Mouse (Mus musculus) leukemia stem cell, adult 10-12 weeks (primary cell): ENCODE results near the gene Ndufb7. TPM values are rescaled to one million over a fixed set of nuclear protein-coding genes. Genes with fewer than 3 reads are reported as not detected.

Source experiments
- polyA plus RNA-seq: library from polyadenylated mRNA; stranded (reverse); fragments of >175 nt; gene quantifications from 2 replicates; pipeline ENCODE4 v1.2.3, GENCODE M21; 2012; ENCODE audit warnings: low replicate concordance

The Ndufb7 gene
- 70.9 and 152 TPM in 2 replicates for polyA plus RNA-seq

GRCm38 (mm10) chr8:83566469-83567395 is at the start of gene Ndufb7:
TSS of gene Ndufb7 (plus strand) at chr8:83566671.

DNA sequence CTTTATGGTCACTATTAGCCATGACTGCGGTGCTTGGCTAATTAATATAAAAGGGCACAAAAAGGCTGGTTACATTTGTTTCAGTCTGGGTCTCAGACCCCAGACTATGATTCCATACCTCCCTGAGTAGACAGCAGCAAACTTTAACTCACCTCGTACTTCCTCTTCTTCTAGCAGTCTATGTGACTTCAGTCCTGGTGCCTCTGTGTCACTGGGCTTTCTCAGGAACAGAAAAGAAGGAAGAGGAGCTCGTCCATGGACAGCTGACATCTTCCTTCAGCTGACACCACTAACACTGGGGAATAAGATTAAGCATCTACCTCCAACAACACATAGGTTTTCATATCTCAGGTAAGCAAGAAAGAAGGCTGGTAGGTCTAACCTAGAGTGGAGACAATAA is 30.7 kb upstream of the Ndufb7 start, which contains the start of gene Olfr370:
Gene Olfr370 (plus strand): TSS at position 45 of the 400 bp plus-strand sequence.

GRCm38 (mm10) chr8:83607661-83608397 is 41.4 kb downstream of the Ndufb7 start, which contains the start of the genes Tecr and Dnajb1:
TSS of gene Tecr (minus strand) at chr8:83607971.
TSS of gene Dnajb1 (plus strand) at chr8:83608193.

Other genes starting within 250 kb of the Ndufb7 start
- gene Elmod2, start 234.2 kb upstream of the Ndufb7 start, polyA plus RNA-seq = 0.05 and 0.20 TPM in 2 replicates
- not detected in 2 replicates for gene Mgat4d, start 218.2 kb upstream of the Ndufb7 start, polyA plus RNA-seq
- gene Clgn, start 176.8 kb upstream of the Ndufb7 start, polyA plus RNA-seq = not detected in 2 replicates
- gene Scoc, start 108.3 kb upstream of the Ndufb7 start, polyA plus RNA-seq = 1.8 and 2.7 TPM in 2 replicates
- gene Olfr370, start 30.9 kb upstream of the Ndufb7 start, polyA plus RNA-seq = not detected in 2 replicates
- 122 and 449 TPM in 2 replicates for gene Tecr, start 41.3 kb downstream of the Ndufb7 start, polyA plus RNA-seq
- 63.7 and 72.2 TPM in 2 replicates for gene Dnajb1, start 41.5 kb downstream of the Ndufb7 start, polyA plus RNA-seq
- gene Gipc1, start 86.0 kb downstream of the Ndufb7 start, polyA plus RNA-seq = 61.0 and 66.6 TPM in 2 replicates
- 0.41 TPM in 1 of 2 replicates, not detected in the other for gene Ptger1, start 100.0 kb downstream of the Ndufb7 start, polyA plus RNA-seq
- 94.5 and 107 TPM in 2 replicates for gene Pkn1, start 132.5 kb downstream of the Ndufb7 start, polyA plus RNA-seq
- 23.3 and 26.6 TPM in 2 replicates for gene Ddx39, start 148.5 kb downstream of the Ndufb7 start, polyA plus RNA-seq
- 52.4 and 93.7 TPM in 2 replicates for gene Adgre5, start 174.7 kb downstream of the Ndufb7 start, polyA plus RNA-seq